Mouse (Mus musculus): ENCODE data around the gene Grik3. TPM values are rescaled to one million over a fixed set of nuclear protein-coding genes. Genes with fewer than 3 reads are reported as not detected.

The Grik3 gene
- total RNA-seq, 2 experiments from 2014 or later = 0.05 to 0.08 TPM

DNA sequence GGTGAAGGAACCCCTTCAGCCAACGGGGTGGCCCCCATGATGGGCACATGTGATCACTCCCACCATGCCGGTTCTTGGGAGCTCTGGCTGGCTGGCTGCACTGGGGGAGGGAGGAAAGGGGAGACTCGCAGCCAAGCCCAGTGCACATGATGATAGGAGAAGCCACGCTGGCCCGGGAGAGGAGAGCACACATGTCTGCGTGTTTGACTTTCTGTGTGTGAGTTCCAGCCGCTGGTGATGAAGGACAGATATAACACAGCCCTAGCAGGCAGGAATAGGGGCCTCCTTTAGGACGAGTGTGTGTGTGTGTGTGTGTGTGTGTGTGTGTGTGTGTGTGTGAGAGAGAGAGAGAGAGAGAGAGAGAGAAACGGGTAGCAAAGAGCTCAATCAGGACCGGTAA lies 219.2 kb downstream of the Grik3 start:
- intact Hi-C loops (cut with DNase I) = no loop called here
- DNase-seq = no peak
- Histone ChIP-seq H3K4me3 (no peak overlapping the region), H3K27ac (no peak overlapping the region)
- TF ChIP-seq CTCF (IDR thresholded peaks at IDR 0.05) = no peak

- Histone ChIP-seq H3K4me3 (no peak overlapping the region), H3K27ac (no peak overlapping the region)
- DNase-seq = no peak
- no peak for TF ChIP-seq CTCF (IDR thresholded peaks at IDR 0.05)
- intact Hi-C loops (cut with DNase I) = no loop called here
Measured at GRCm38 (mm10) chr4:125717881-125718280, 227.4 kb downstream of the Grik3 start.

DNA sequence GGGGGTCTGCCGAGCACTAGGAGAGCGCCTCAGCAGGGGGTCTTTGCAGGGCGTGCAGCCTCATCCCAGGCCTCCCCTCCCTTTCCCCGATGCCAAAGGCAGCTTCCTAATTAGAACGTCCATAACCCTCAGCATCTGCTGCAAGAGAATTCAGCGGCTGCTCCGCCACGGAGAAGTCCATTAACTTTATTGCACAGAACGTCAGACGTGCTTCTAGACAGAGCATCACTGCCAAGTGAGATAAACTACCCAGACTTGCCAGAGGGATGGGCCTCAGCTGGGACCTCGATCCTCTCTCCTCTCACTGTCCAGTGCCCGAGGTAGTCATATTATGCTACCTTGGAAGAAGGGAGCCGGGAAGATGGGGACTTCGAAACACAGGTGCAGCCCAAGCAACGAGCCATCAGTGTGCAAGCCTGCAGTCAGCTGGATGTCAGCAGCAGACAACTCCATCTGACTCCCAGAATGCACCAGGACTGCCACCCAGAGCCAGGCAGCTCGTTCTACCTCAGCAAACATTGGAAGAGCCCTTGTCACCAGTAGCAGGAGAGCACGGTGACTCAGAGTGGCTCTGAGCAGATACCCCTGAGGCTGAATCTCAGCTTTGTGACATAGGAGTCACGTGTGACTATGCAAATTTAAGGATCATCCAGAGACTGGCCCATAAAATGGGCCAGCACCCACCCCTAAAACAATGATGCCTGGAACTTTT lies 228.1 kb downstream of the Grik3 start:
- intact Hi-C loops (cut with DNase I) = no loop called here
- Histone ChIP-seq H3K4me3 (no peak overlapping the region), H3K27ac (no peak overlapping the region)
- no peak for DNase-seq
- no peak for TF ChIP-seq CTCF (IDR thresholded peaks at IDR 0.05)

DNA sequence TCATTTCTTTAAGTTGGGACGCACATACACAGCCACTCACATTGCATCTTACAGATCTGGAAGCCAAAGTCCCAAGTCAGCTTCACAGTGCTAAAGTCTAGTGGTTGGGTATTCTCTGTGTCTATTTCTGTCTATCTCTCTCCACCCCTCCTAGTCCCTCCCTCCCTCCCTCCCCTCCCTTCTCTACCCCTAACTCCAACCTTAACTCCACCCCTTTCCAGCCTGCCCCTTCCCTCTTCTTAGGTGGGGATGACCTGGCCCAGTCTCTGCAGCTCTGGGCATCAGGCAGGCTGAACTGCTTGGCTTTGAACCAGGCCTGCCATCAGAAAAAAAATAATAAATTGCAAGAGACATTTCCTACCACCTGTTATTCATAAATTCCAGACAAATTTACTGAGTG lies 235.7 kb downstream of the Grik3 start:
- no peak for TF ChIP-seq CTCF (IDR thresholded peaks at IDR 0.05)
- no peak overlapping the region for H3K27ac ChIP-seq
- intact Hi-C loops (cut with DNase I) = no loop called here
- DNase-seq = no peak
- H3K4me3 ChIP-seq = no peak overlapping the region

DNA sequence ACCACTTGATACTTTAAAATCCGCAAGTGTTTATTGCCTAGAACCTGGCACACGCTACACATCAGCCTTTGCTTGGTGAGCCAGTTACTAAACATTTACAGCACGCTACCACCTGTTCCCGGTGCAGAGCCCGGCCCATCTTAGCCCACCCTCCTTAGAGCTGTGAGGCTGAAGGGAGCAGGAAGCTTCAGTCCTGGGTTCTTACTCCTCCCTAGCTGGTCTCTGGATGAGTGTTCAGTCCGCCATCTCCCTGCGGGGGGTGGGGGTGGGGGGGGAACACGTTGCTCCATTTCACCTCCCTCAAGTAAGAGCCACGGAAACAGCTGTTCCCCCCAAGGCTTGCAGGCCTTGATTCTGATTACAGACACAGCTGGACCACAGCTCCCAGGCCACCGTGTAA lies 236.5 kb downstream of the Grik3 start:
- no peak overlapping the region for H3K27ac ChIP-seq
- intact Hi-C loops (cut with DNase I) = no loop called here
- no peak for DNase-seq
- no peak overlapping the region for H3K4me3 ChIP-seq
- no peak for TF ChIP-seq CTCF (IDR thresholded peaks at IDR 0.05)

DNA sequence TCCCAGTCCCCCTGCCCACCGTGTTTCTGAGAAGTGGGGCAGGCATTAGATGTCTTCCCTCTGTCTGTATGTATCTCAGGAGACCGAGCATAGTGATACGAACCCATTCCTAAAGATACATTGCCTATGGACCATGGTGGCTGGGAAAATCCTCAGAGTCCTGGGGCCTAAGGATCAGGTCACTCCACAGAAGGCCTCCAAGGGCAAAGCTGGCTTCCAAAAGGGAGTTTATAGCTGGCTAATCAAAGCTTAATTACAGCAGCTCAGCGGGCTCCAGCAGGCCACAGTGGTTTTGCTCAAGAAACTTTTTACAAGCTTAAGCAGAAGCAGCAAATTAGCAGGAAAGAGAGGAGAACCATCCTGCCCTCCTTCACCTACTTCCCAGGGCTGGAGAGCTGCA lies 237.1 kb downstream of the Grik3 start:
- TF ChIP-seq CTCF (IDR thresholded peaks at IDR 0.05) = no peak
- Histone ChIP-seq H3K4me3 (no peak overlapping the region), H3K27ac (no peak overlapping the region)
- no peak for DNase-seq
- intact Hi-C loops (cut with DNase I) = no loop called here

GRCm38 (mm10) chr4:125728091-125728863 lies 237.8 kb downstream of the Grik3 start:
- intact Hi-C loops (cut with DNase I) = no loop called here
- Histone ChIP-seq H3K27ac (no peak overlapping the region), H3K4me3 (no peak overlapping the region)
- TF ChIP-seq CTCF (IDR thresholded peaks at IDR 0.05) = no peak
- no peak for DNase-seq

- H3K4me3 ChIP-seq = no peak overlapping the region
- no peak for TF ChIP-seq CTCF (IDR thresholded peaks at IDR 0.05)
- no peak for DNase-seq
- intact Hi-C loops (cut with DNase I) = no loop called here
- H3K27ac ChIP-seq = no peak overlapping the region
Measured at GRCm38 (mm10) chr4:125729305-125730220, 239.1 kb downstream of the Grik3 start.

DNA sequence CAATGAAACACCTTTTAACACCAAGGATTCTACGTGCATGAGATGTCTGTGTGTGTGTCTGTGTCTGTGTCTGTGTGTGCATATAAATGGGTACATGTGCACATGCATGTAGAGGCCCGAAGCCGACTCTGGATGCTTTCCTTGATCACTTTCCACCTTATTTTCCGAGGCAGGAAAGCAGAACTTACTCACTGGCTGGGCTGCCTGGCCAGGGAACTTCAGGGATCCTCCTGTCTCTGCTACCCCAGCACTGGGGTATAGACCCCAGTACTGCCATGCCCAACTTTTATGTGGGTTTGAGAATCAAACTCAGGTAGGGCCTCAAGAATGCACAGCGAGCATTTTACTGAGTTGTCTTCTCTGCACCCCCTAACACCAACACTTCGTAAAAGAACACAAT lies 240.3 kb downstream of the Grik3 start:
- no peak for DNase-seq
- no peak overlapping the region for H3K4me3 ChIP-seq
- H3K27ac ChIP-seq = no peak overlapping the region
- intact Hi-C loops (cut with DNase I) = no loop called here
- no peak for TF ChIP-seq CTCF (IDR thresholded peaks at IDR 0.05)

GRCm38 (mm10) chr4:125736783-125737182 lies 246.3 kb downstream of the Grik3 start:
- Histone ChIP-seq H3K4me3 (no peak overlapping the region), H3K27ac (no peak overlapping the region)
- TF ChIP-seq CTCF (IDR thresholded peaks at IDR 0.05) = no peak
- DNase-seq = no peak
- intact Hi-C loops (cut with DNase I) = no loop called here

- intact Hi-C loops (cut with DNase I) = no loop called here
- no peak overlapping the region for H3K4me3 ChIP-seq
- TF ChIP-seq CTCF (IDR thresholded peaks at IDR 0.05) = no peak
- no peak for DNase-seq
- no peak overlapping the region for H3K27ac ChIP-seq
Measured at GRCm38 (mm10) chr4:125738825-125739224, 248.3 kb downstream of the Grik3 start.

GRCm38 (mm10) chr4:125742162-125742571 lies 251.7 kb downstream of the Grik3 start:
- TF ChIP-seq CTCF (IDR thresholded peaks at IDR 0.05) = no peak
- intact Hi-C loops (cut with DNase I) = no loop called here
- no peak for DNase-seq
- H3K27ac ChIP-seq = no peak overlapping the region
- H3K4me3 ChIP-seq = no peak overlapping the region

GRCm38 (mm10) chr4:125745902-125746301 lies 255.4 kb downstream of the Grik3 start:
- DNase-seq = no peak
- intact Hi-C loops (cut with DNase I) = no loop called here
- no peak overlapping the region for H3K27ac ChIP-seq
- no peak overlapping the region for H3K4me3 ChIP-seq
- TF ChIP-seq CTCF (IDR thresholded peaks at IDR 0.05) = no peak
